Mouse (Mus musculus) embryonic facial prominence, embryonic 13.5 days (tissue): ENCODE data around the gene Oosp2. TPM values are rescaled to one million over a fixed set of nuclear protein-coding genes. Genes with fewer than 3 reads are reported as not detected.

Experiments used
- ATAC-seq: fragments of 200-750 bp; cut with Nextera tagmentation; 2 replicates; pipeline ENCODE4 v1.8.0; 2017; ENCODE audit warnings: low read depth; ENCODE audit not compliant: insufficient number of reproducible peaks, insufficient read depth, low FRiP score, low TSS enrichment
- H3K27ac ChIP-seq: fragments of 300-500 bp; sonication (generic); 2 replicates; pipeline ENCODE4 v1.5.1; 2015; ENCODE audit warnings: moderate library complexity, mild to moderate bottlenecking, inconsistent platforms
- H3K27me3 ChIP-seq: fragments of 300-500 bp; sonication (generic); 2 replicates; pipeline ENCODE4 v1.6.1; 2015; ENCODE audit warnings: mild to moderate bottlenecking, inconsistent platforms
- H3K36me3 ChIP-seq: fragments of 300-500 bp; sonication (generic); 2 replicates; pipeline ENCODE4 v1.6.1; 2015; ENCODE audit warnings: mild to moderate bottlenecking, inconsistent platforms
- H3K4me1 ChIP-seq: fragments of 300-500 bp; sonication (generic); 2 replicates; pipeline ENCODE4 v1.6.1; 2015; ENCODE audit warnings: inconsistent platforms
- H3K4me2 ChIP-seq: fragments of 300-500 bp; sonication (generic); 2 replicates; pipeline ENCODE4 v1.6.1; 2015; ENCODE audit warnings: moderate library complexity, mild to moderate bottlenecking, inconsistent platforms
- H3K4me3 ChIP-seq: fragments of 300-500 bp; sonication (generic); 2 replicates; pipeline ENCODE4 v1.5.1; 2015; ENCODE audit warnings: mild to moderate bottlenecking, inconsistent platforms
- H3K9ac ChIP-seq: fragments of 300-500 bp; sonication (generic); 2 replicates; pipeline ENCODE4 v1.6.1; 2015; ENCODE audit warnings: mild to moderate bottlenecking, inconsistent platforms
- H3K9me3 ChIP-seq: fragments of 300-500 bp; sonication (generic); 2 replicates; pipeline ENCODE4 v1.6.1; 2016; ENCODE audit warnings: inconsistent platforms
- WGBS: fragments of 180-500 bp; shearing (Covaris S2); methylation state at CpG from one replicate; pipeline ENCODE4 v1.1.7; 2015; ENCODE audit warnings: mixed read lengths; 5-methylcytosine and 5-hydroxymethylcytosine counted together
- polyA plus RNA-seq: library from polyadenylated mRNA; unstranded; fragments of >200 nt; fragmentation: Nextera tagmentation; extraction: Ambion mirVana; gene quantifications from 2 replicates; pipeline ENCODE4 v1.2.1, GENCODE M21; 2015

The Oosp2 gene
- not detected in 2 replicates for polyA plus RNA-seq

DNA sequence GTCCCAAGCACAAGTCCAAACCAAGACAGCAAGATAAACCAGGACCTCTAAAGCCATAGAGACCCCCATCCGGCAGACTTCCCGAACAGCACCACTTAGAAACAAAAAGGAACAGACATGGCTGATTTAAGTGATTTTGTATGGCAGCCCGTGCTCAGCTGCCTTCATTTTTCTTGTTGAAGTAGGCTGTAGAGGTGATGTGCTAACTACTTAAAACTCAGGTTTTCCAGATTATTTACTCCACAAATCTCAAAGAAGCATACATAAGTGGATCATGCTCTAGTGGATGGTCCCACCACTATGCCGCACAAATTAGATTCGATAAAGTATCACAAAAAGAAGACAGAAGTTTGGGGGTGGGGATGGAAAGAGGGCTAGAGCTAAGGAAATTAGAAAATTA, at the start of gene Oosp2:
Oosp2 (minus strand) TSS at position 101 of the 400 bp plus-strand sequence.
- Histone ChIP-seq H3K36me3 (no peaks in the 10 kb centered on the region), H3K27ac (no peak within 1 kb of the TSS), H3K9ac (no peak within 1 kb of the TSS), H3K4me3 (no peak within 1 kb of the TSS), H3K4me2 (no peak within 1 kb of the TSS), H3K27me3 (no peaks in the 10 kb centered on the region), H3K9me3 (no peaks in the 10 kb centered on the region), H3K4me1 (no peaks in the 10 kb centered on the region)
- 81% methylated on average over 5 of the region's 5 CpGs for WGBS
- no peak for ATAC-seq

- no peaks in the 10 kb centered on the region for H3K4me1 ChIP-seq
- ATAC-seq = no peak
- 87% methylated on average over 6 of the region's 6 CpGs for WGBS
- H3K27me3 ChIP-seq = no peaks in the 10 kb centered on the region
- no peak overlapping the region for H3K4me2 ChIP-seq
- no peak overlapping the region for H3K9ac ChIP-seq
- no peak overlapping the region for H3K27ac ChIP-seq
- H3K9me3 ChIP-seq = no peaks in the 10 kb centered on the region
- no peak overlapping the region for H3K4me3 ChIP-seq
- no peaks in the 10 kb centered on the region for H3K36me3 ChIP-seq
Measured at GRCm38 (mm10) chr19:11698342-11698741, 38.0 kb upstream of the Oosp2 start.

DNA sequence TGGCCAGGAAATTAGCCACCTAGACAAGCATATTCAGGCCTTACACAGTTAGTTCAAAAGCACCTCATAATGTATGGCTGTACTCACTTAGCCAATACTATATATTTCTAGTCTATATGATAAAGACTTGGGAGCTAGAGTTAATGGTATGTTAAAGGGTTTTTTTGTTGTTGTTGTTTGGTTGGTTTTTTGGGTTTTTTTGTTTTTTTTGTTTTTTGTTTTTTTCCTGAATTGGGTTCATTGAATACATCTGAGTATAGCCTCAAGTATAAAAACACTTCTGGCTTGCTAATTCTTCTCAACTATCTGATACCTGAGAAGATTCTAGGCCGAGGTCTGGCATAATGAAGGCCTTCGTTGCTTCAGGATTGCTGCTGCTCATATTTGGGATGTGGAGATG, 36.4 kb upstream of the Oosp2 start, which contains the start of gene Oosp3:
Oosp3 (plus strand) TSS at position 301 of the 400 bp plus-strand sequence.
- ATAC-seq = no peak
- Histone ChIP-seq H3K9ac (no peak within 1 kb of the TSS), H3K4me3 (no peak within 1 kb of the TSS), H3K36me3 (no peaks in the 10 kb centered on the region), H3K27ac (no peak within 1 kb of the TSS), H3K4me2 (no peak within 1 kb of the TSS), H3K27me3 (no peaks in the 10 kb centered on the region), H3K4me1 (no peaks in the 10 kb centered on the region), H3K9me3 (no peaks in the 10 kb centered on the region)
- WGBS = 83% methylated on average over 2 of the region's 2 CpGs

GRCm38 (mm10) chr19:11691454-11691853, 31.1 kb upstream of the Oosp2 start:
- no peak for ATAC-seq
- Histone ChIP-seq H3K9ac (no peak overlapping the region), H3K27me3 (no peaks in the 10 kb centered on the region), H3K36me3 (no peaks in the 10 kb centered on the region), H3K9me3 (no peaks in the 10 kb centered on the region), H3K4me1 (no peaks in the 10 kb centered on the region), H3K27ac (no peak overlapping the region), H3K4me3 (no peak overlapping the region), H3K4me2 (no peak overlapping the region)
- WGBS = 61% methylated on average over 1 of the region's 1 CpGs

DNA sequence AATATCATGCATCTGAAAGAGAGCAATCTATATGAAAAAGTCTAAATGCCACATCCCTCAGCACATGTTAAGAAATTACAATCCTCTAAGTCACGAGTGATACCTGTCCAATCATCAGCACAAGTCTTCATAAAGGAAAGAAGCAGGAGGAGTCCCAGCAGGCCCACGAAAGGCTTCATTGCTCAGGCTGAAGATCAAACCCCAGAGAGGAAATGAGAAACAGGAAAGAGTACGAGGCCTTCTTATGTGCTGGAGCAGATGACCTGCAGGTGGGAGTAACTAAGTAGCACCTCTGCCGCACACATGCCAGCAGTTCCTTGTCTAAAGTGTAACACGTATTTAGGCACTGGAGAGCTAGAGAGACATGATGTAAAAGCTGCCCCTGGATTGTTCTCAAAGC, 30.5 kb upstream of the Oosp2 start, which contains the start of gene Oosp1:
Oosp1 (minus strand) TSS at position 312 of the 400 bp plus-strand sequence.
- no peak within 1 kb of the TSS for H3K9ac ChIP-seq
- no peak within 1 kb of the TSS for H3K4me3 ChIP-seq
- no peaks in the 10 kb centered on the region for H3K4me1 ChIP-seq
- no peak within 1 kb of the TSS for H3K27ac ChIP-seq
- WGBS = 60% methylated on average over 5 of the region's 5 CpGs
- H3K9me3 ChIP-seq = no peaks in the 10 kb centered on the region
- ATAC-seq = no peak
- no peaks in the 10 kb centered on the region for H3K36me3 ChIP-seq
- no peak within 1 kb of the TSS for H3K4me2 ChIP-seq
- H3K27me3 ChIP-seq = no peaks in the 10 kb centered on the region

GRCm38 (mm10) chr19:11661562-11661961, 1.2 kb upstream of the Oosp2 start:
- no peak overlapping the region for H3K4me3 ChIP-seq
- no peak overlapping the region for H3K27ac ChIP-seq
- H3K9me3 ChIP-seq = no peaks in the 10 kb centered on the region
- H3K4me1 ChIP-seq = no peaks in the 10 kb centered on the region
- no peak overlapping the region for H3K9ac ChIP-seq
- no peak for ATAC-seq
- H3K4me2 ChIP-seq = no peak overlapping the region
- H3K27me3 ChIP-seq = no peaks in the 10 kb centered on the region
- no peaks in the 10 kb centered on the region for H3K36me3 ChIP-seq

- WGBS = 66% methylated on average over 2 of the region's 2 CpGs
Measured at GRCm38 (mm10) chr19:11659142-11659541, 1.2 kb downstream of the Oosp2 start.

DNA sequence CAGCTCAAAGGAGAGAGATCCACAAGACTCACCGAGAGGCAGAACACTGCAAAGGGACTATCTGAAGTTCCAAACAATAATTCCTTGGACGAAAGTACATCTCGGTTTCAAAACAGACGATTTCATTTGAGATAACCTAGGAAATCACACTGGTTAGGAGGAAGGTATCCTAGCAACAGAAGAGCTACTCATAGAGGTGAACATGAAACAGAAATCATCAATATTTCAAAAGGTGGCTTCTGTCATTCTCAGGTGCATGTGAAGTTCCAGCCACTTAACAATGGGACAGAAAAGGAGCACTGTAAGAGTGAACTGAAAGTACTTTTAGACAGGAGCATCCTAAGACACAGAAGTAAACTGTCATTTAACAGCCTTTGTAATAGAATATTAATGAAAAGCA, 10.8 kb downstream of the Oosp2 start:
- Histone ChIP-seq H3K27ac (no peak overlapping the region), H3K4me3 (no peak overlapping the region), H3K9ac (no peak overlapping the region), H3K4me1 (no peaks in the 10 kb centered on the region), H3K4me2 (no peak overlapping the region), H3K9me3 (no peaks in the 10 kb centered on the region), H3K27me3 (no peaks in the 10 kb centered on the region), H3K36me3 (no peaks in the 10 kb centered on the region)
- WGBS = 80% methylated on average over 4 of the region's 4 CpGs
- no peak for ATAC-seq

More at GRCm38 (mm10) chr19:11659142-11659541, 1.2 kb downstream of the Oosp2 start:
- H3K4me1 ChIP-seq = no peaks in the 10 kb centered on the region
- no peaks in the 10 kb centered on the region for H3K36me3 ChIP-seq
- no peak overlapping the region for H3K4me2 ChIP-seq
- H3K9ac ChIP-seq = no peak overlapping the region
- no peak for ATAC-seq
- no peak overlapping the region for H3K4me3 ChIP-seq
- no peaks in the 10 kb centered on the region for H3K27me3 ChIP-seq
- H3K9me3 ChIP-seq = no peaks in the 10 kb centered on the region
- no peak overlapping the region for H3K27ac ChIP-seq

GRCm38 (mm10) chr19:11646166-11646565, 14.2 kb downstream of the Oosp2 start:
- Histone ChIP-seq H3K4me1 (no peaks in the 10 kb centered on the region), H3K27ac (no peak overlapping the region), H3K4me2 (no peak overlapping the region), H3K36me3 (no peaks in the 10 kb centered on the region), H3K27me3 (no peaks in the 10 kb centered on the region), H3K9me3 (no peaks in the 10 kb centered on the region), H3K9ac (no peak overlapping the region), H3K4me3 (no peak overlapping the region)
- ATAC-seq = no peak
- 76% methylated on average over 3 of the region's 3 CpGs for WGBS

DNA sequence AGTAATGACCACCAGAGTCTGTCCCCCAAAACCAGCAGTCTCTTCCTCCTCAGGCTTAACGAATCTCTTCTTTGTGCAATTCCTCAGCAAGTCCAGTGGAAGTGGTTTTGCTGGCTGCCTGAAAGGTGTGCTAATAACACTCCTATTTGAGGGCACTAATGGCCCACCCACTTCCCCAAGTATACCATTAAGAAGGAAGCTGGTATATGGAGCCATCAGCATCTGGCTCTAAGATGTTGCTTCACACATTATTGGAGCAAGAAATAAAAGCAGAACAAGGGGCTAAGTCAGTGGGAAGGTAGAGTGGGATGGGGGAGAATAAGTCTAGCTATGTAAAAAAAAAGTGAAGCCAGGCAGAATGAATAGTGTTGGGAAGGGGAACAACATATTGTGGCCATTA, 19.6 kb downstream of the Oosp2 start, which contains the start of gene Ms4a3:
Ms4a3 (minus strand) TSS at position 120 of the 400 bp plus-strand sequence.
- no peaks in the 10 kb centered on the region for H3K36me3 ChIP-seq
- H3K4me1 ChIP-seq = no peaks in the 10 kb centered on the region
- H3K27me3 ChIP-seq = no peaks in the 10 kb centered on the region
- 76% methylated on average over 1 of the region's 1 CpGs for WGBS
- no peak within 1 kb of the TSS for H3K4me2 ChIP-seq
- ATAC-seq = no peak
- H3K9me3 ChIP-seq = no peaks in the 10 kb centered on the region
- no peak within 1 kb of the TSS for H3K27ac ChIP-seq
- H3K4me3 ChIP-seq = no peak within 1 kb of the TSS
- no peak within 1 kb of the TSS for H3K9ac ChIP-seq

- no peaks in the 10 kb centered on the region for H3K27me3 ChIP-seq
- no peak overlapping the region for H3K9ac ChIP-seq
- no peaks in the 10 kb centered on the region for H3K36me3 ChIP-seq
- no peaks in the 10 kb centered on the region for H3K9me3 ChIP-seq
- ATAC-seq = no peak
- no peak overlapping the region for H3K4me3 ChIP-seq
- no peak overlapping the region for H3K27ac ChIP-seq
- H3K4me1 ChIP-seq = no peaks in the 10 kb centered on the region
- 71% methylated on average over 4 of the region's 4 CpGs for WGBS
- H3K4me2 ChIP-seq = no peak overlapping the region
Measured at GRCm38 (mm10) chr19:11639038-11639437, 21.3 kb downstream of the Oosp2 start.

DNA sequence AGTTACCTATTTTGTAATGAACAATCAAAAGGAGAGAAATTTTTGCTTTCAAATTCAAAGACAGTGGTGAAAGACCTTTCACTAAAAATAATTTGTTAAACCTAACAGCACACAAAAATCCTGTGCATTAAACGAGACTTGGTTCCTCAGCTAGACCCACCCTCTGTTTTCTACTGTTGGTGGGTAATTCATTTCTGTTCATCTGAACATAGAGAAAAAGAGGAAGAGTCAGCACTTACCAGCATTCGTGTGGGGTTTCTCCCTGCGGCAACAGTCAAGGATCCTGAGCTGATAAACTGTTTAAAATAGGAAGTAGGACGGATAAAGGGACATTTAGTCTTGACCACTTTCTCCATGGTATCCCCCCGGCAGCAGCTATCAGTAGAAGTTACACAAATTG, 24.8 kb downstream of the Oosp2 start:
- ATAC-seq = no peak
- Histone ChIP-seq H3K9ac (no peak overlapping the region), H3K27me3 (no peaks in the 10 kb centered on the region), H3K9me3 (no peaks in the 10 kb centered on the region), H3K36me3 (no peaks in the 10 kb centered on the region), H3K27ac (no peak overlapping the region), H3K4me1 (no peaks in the 10 kb centered on the region), H3K4me2 (no peak overlapping the region), H3K4me3 (no peak overlapping the region)
- 80% methylated on average over 5 of the region's 5 CpGs for WGBS

DNA sequence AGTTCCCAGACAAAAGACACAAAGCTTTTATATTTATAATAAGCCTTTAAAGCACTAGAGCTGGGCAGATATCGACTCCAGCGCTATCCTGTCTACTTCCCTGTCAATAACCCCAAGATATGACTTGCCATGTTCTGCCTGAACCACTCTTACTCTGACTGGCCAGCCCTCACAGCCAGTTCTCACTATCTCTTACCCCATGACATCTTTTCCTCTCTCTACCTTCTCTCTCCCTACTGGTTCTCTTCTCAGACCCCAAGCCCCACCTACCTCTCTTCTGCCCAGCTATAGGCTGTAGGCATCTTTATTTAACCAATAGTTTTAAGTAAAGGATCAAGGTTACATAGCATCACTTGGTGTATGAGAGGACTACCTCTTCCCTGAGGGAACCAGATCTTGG, 26.0 kb downstream of the Oosp2 start:
- WGBS = 68% methylated on average over 2 of the region's 2 CpGs
- Histone ChIP-seq H3K9ac (no peak overlapping the region), H3K4me2 (no peak overlapping the region), H3K36me3 (no peaks in the 10 kb centered on the region), H3K4me1 (no peaks in the 10 kb centered on the region), H3K27me3 (no peaks in the 10 kb centered on the region), H3K4me3 (no peak overlapping the region), H3K9me3 (no peaks in the 10 kb centered on the region), H3K27ac (no peak overlapping the region)
- no peak for ATAC-seq
